Mouse (Mus musculus) ES-E14 (cell line): ENCODE results near the gene Prtg.

Experiments used
- ZC3H11A ChIP-seq: IDR thresholded peaks from 2 replicates; pipeline ENCODE4 v1.6.1; 2012; ENCODE audit warnings: low read depth, mild to moderate bottlenecking, inconsistent platforms, low read length, borderline replicate concordance
- ZNF384 ChIP-seq: IDR thresholded peaks from 2 replicates; pipeline ENCODE4 v1.6.1; 2012; ENCODE audit warnings: low read depth, low read length, inconsistent platforms

DNA sequence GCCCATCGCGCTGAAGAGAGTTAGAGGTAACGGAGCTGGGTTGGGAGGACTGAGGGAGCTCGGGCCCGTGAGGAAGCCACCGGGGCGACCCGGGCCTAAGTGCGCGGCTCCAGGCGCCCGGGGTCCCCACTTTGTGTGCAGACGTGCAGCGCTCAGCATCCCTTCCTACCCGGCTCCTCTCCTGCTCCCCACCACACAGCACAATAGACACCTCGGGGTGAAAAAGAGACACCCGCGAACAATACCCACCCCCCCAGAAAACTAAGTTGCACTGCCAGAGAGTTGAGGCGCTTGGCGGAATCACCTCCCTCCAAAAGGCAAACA lies 119.2 kb downstream of the Prtg start:
- no peak for TF ChIP-seq ZNF384
- TF ChIP-seq ZC3H11A, result no peak
